Mouse (Mus musculus): Measurements from ENCODE around the gene Gm3854. TPM values are rescaled to one million over a fixed set of nuclear protein-coding genes. Genes with fewer than 3 reads are reported as not detected.
"Not testable (repeated sequence)": the region's sequence is repeated elsewhere in the genome, so short reads cannot be mapped to it uniquely, and the experiment has no call there.

The Gm3854 gene
- 3.2 and 3.3 TPM in 2 replicates for polyA plus RNA-seq (2015; fragmentation: Nextera tagmentation; extraction: Ambion mirVana)

GRCm38 (mm10) chr7:6343501-6344071 lies at the start of gene Gm3854:
Gene Gm3854, plus strand, starts transcription at chr7:6343759.
- H3K4me3 ChIP-seq = peak within 1 kb of the TSS; percentile 63
- no peaks in the 10 kb centered on the region for H3K27me3 ChIP-seq
- H3K9ac ChIP-seq = peak within 1 kb of the TSS; percentile 60
- H3K36me3 ChIP-seq = no peaks in the 10 kb centered on the region
- H3K27ac ChIP-seq = peak within 1 kb of the TSS; percentile 59; the same call in 1 of the 2 replicates
- ATAC-seq (ENCODE audit: low FRiP score, low read depth) = peak; percentile 95
- H3K9me3 ChIP-seq = no peaks in the 10 kb centered on the region
- under 1% methylated on average over 26 of the region's 26 CpGs for WGBS
- peak within 1 kb of the TSS; percentile 61 for H3K4me2 ChIP-seq (replicated peaks)
- no peaks in the 10 kb centered on the region for H3K4me1 ChIP-seq

DNA sequence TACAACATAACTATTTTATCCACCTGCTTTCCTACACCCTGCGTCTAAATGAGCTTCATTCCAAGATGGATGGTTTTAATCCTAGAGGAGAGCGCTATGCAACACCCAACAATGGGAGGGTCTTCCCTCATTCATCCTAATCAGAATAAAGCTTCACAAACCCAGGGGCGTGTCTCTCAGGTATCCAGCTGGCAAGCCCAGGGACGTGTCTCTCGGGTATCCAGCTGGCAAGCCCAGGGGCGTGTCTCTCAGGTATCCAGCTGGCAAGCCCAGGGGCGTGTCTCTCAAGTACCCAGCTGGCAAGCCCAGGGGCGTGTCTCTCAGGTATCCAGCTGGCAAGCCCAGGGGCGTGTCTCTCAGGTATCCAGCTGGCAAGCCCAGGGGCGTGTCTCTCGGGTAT lies 42.8 kb upstream of the Gm3854 start:
- ATAC-seq (ENCODE audit: low FRiP score, low read depth); H3K4me2 ChIP-seq (replicated peaks): not testable (repeated sequence)

GRCm38 (mm10) chr7:6330458-6331232 lies 12.9 kb upstream of the Gm3854 start:
- Histone ChIP-seq H3K27me3 (no peaks in the 10 kb centered on the region), H3K9me3 (0 out of 2 replicates have a peak, but pooled peaks cover 4% of the 10 kb centered on the region), H3K4me1 (peaks cover 12% of the 10 kb centered on the region), H3K4me2 (replicated peaks) (peak overlapping the region; percentile 75), H3K27ac (peak overlapping the region; percentile 84; the same call in 1 of the 2 replicates), H3K36me3 (peaks cover 21% of the 10 kb centered on the region), H3K4me3 (peak overlapping the region; percentile 62), H3K9ac (peak overlapping the region; percentile 84)
- ATAC-seq (ENCODE audit: low FRiP score, low read depth) = peak; percentile 75
- WGBS = 18% methylated on average over 23 of the region's 23 CpGs

More for the DNA sequence above, 42.8 kb upstream of the Gm3854 start:
- H3K27me3 ChIP-seq, H3K4me3 ChIP-seq, H3K4me1 ChIP-seq, H3K9ac ChIP-seq, H3K27ac ChIP-seq, H3K9me3 ChIP-seq: not testable (repeated sequence)
- 72% methylated on average over 11 of the region's 11 CpGs for WGBS
- H3K36me3 ChIP-seq = peaks cover 61% of the 10 kb centered on the region

GRCm38 (mm10) chr7:6331233-6331956 lies 12.2 kb upstream of the Gm3854 start, which contains the start of gene Zfp583:
Gene Zfp583, minus strand, starts transcription at chr7:6331285.
- H3K9ac ChIP-seq = peak within 1 kb of the TSS; percentile 84
- H3K4me1 ChIP-seq = peaks cover 12% of the 10 kb centered on the region
- no peaks in the 10 kb centered on the region for H3K27me3 ChIP-seq
- H3K4me3 ChIP-seq = peak within 1 kb of the TSS; percentile 62
- peaks cover 15% of the 10 kb centered on the region for H3K36me3 ChIP-seq
- 0 out of 2 replicates have a peak, but pooled peaks cover 4% of the 10 kb centered on the region for H3K9me3 ChIP-seq
- peak within 1 kb of the TSS; percentile 84; the same call in 1 of the 2 replicates for H3K27ac ChIP-seq
- peak; percentile 96 for ATAC-seq (ENCODE audit: low FRiP score, low read depth)
- WGBS = 5% methylated on average over 31 of the region's 31 CpGs
- H3K4me2 ChIP-seq (replicated peaks) = peak within 1 kb of the TSS; percentile 75

DNA sequence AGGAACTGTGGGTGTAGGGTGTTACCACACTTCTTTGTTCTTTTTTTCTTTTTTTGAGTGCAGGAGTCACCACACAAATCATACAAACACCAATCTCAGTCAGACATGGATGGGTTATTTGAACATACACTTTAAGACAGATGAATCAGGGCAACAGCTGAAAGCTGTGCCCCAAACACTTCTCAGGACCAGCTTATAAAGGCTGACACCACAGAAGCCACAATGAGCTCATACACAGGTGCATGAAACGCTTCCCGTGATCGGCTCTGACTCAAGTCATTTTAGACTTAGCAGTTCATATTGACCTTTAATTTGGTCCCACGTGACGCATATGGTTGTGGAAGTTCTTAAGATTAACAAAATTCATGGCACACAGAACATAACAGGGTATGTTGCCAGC lies 3.7 kb upstream of the Gm3854 start:
- WGBS = 84% methylated on average over 5 of the region's 5 CpGs
- no peaks in the 10 kb centered on the region for H3K4me1 ChIP-seq
- H3K9me3 ChIP-seq = no peaks in the 10 kb centered on the region
- H3K4me2 ChIP-seq (replicated peaks) = no peak overlapping the region
- H3K9ac ChIP-seq = no peak overlapping the region
- no peaks in the 10 kb centered on the region for H3K27me3 ChIP-seq
- H3K36me3 ChIP-seq = no peaks in the 10 kb centered on the region
- no peak for ATAC-seq (ENCODE audit: low FRiP score, low read depth)
- H3K27ac ChIP-seq = no peak overlapping the region
- H3K4me3 ChIP-seq = no peak overlapping the region

DNA sequence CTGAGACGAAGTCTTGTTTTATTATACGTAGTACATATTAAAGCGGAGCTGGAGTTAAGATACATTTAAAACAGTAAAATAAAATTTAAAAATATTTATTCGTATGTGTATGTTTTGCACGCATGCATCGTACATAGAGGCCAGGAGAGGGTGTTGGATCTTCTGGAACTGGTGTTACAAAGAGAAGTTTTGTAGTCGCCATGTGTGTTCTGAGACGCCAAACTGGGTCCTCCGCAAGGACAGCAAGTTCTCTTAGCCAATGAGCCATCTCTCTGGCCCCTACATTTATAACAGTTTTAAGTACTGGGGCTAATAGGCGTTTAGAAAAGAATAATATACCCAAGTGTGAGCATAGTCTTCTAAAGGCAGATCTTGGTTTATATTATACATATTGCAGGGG lies 565 bp downstream of the Gm3854 start:
- no peak for ATAC-seq (ENCODE audit: low FRiP score, low read depth)
- 31% methylated on average over 10 of the region's 10 CpGs for WGBS
- Histone ChIP-seq H3K36me3 (no peaks in the 10 kb centered on the region), H3K4me3 (peak overlapping the region; percentile 63), H3K27me3 (no peaks in the 10 kb centered on the region), H3K4me2 (replicated peaks) (peak overlapping the region; percentile 61), H3K27ac (no peak overlapping the region), H3K4me1 (no peaks in the 10 kb centered on the region), H3K9ac (peak overlapping the region; percentile 60; the same call in 1 of the 2 replicates), H3K9me3 (no peaks in the 10 kb centered on the region)

- peaks cover 17% of the 10 kb centered on the region for H3K36me3 ChIP-seq
- H3K4me2 ChIP-seq (replicated peaks) = no peak overlapping the region
- H3K9ac ChIP-seq = no peak overlapping the region
- no peaks in the 10 kb centered on the region for H3K27me3 ChIP-seq
- H3K27ac ChIP-seq = no peak overlapping the region
- no peak for ATAC-seq (ENCODE audit: low FRiP score, low read depth)
- no peaks in the 10 kb centered on the region for H3K4me1 ChIP-seq
- 70% methylated on average over 2 of the region's 2 CpGs for WGBS
- H3K9me3 ChIP-seq = no peaks in the 10 kb centered on the region
- H3K4me3 ChIP-seq = no peak overlapping the region
These were observed 14.6 kb downstream of the Gm3854 start for GRCm38 (mm10) chr7:6358121-6358520.

DNA sequence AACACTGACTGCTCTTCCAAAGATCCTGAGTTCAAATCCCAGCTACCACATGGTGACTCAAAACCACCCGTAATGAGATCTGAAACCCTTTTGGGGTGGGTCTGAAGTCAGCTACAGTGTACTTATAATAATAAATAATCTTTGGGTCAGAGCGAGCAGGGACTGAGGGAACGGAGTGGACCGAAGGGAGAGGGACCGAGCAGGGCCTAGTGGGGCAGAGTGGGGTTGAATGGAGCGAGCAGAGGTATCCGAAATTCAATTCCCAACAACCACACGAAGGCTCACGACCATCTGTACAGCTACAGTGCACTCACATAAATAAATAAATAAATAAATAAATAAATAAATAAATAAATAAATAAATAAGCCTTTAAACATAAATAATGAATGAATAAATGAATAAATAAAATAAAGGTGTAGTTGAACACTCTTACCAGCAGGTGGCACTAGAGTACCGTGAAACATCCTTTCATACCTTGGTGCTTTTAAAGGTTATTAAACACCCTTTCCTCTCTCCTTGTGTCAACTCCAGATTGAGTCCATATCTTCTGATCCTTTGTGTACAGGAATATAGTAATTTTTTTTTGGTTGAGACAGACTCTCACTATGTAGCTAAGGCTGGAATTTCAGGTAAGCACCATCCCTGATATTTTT lies 15.5 kb downstream of the Gm3854 start:
- H3K9ac ChIP-seq = no peak overlapping the region
- 54% methylated on average over 10 of the region's 10 CpGs for WGBS
- H3K27me3 ChIP-seq = no peaks in the 10 kb centered on the region
- no peak for ATAC-seq (ENCODE audit: low FRiP score, low read depth)
- no peak overlapping the region for H3K4me3 ChIP-seq
- H3K9me3 ChIP-seq = no peaks in the 10 kb centered on the region
- no peak overlapping the region for H3K4me2 ChIP-seq (replicated peaks)
- H3K36me3 ChIP-seq = peaks cover 8% of the 10 kb centered on the region
- no peak overlapping the region for H3K27ac ChIP-seq
- peaks cover 5% of the 10 kb centered on the region for H3K4me1 ChIP-seq

GRCm38 (mm10) chr7:6360477-6361060 lies 17.0 kb downstream of the Gm3854 start:
- Histone ChIP-seq H3K36me3 (no peaks in the 10 kb centered on the region), H3K27ac (no peak overlapping the region), H3K9ac (no peak overlapping the region), H3K9me3 (no peaks in the 10 kb centered on the region), H3K27me3 (no peaks in the 10 kb centered on the region), H3K4me2 (replicated peaks) (no peak overlapping the region), H3K4me1 (peaks cover 8% of the 10 kb centered on the region), H3K4me3 (no peak overlapping the region)
- no peak for ATAC-seq (ENCODE audit: low FRiP score, low read depth)
- 10% methylated on average over 9 of the region's 9 CpGs for WGBS

DNA sequence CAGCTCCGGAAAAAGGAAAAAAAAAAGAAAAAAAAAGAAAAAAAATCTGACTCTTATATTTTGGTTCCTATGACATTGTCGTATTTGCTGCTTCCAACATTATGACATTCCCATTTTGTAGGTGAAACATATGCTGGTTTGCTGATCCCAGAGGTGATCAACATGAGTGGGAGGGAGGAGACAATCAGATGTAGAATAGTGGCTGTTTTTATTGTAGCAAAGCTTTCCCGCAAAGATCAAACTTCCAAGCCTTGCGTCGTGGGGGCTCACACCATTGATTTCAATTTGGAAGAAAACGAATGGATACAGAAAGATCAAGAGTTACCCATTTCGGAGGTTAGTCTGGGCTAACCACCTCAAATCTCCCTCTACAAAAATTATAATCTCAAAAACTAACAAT lies 18.2 kb downstream of the Gm3854 start:
- Histone ChIP-seq H3K27me3 (no peaks in the 10 kb centered on the region), H3K4me3 (peak overlapping the region; percentile 59), H3K4me1 (peaks cover 8% of the 10 kb centered on the region), H3K9me3 (no peaks in the 10 kb centered on the region), H3K36me3 (no peaks in the 10 kb centered on the region), H3K9ac (peak overlapping the region; percentile 60), H3K27ac (peak overlapping the region; percentile 87), H3K4me2 (replicated peaks) (peak overlapping the region; percentile 76)
- 23% methylated on average over 7 of the region's 7 CpGs for WGBS
- no peak for ATAC-seq (ENCODE audit: low FRiP score, low read depth)

DNA sequence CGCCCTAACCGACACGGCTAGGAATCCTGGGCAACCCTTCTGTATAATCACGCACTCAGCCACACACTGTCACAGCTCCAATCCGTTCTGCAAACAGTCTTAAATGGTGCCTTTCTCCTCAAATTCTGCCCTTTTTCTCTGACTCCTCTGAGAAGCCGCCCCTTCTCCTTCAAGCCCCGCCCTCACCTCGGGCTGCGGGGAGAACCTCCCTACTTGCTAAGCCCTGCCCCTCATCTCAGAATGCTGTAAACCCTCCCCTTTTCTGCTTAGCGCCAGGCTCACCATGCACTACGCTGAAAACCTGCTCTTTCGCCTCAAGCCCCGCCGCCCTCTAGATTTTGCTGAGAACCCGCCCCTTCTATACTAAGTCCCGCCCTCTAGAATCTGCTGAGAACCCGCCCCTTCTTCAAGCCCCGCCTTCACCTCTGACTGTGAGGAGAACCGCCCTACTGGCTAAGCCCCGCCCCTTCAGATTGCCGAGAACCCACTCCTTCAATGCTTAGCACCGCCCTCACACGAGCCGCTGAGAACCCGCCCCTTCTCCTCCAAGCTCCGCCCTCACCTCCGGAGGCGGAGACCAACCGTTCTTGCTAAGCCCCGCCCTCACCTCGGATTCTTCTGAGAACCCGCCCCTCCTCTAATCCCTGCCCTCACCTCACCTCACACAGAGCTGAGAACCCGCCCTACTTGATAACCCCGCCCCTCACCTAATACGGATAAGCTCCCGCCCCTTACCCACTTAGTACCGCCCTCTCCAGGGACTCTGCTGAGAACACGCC lies 18.9 kb downstream of the Gm3854 start:
- 1% methylated on average over 38 of the region's 38 CpGs for WGBS
- H3K4me3 ChIP-seq = peak overlapping the region; percentile 59
- H3K9me3 ChIP-seq = no peaks in the 10 kb centered on the region
- H3K4me2 ChIP-seq (replicated peaks) = peak overlapping the region; percentile 76
- ATAC-seq (ENCODE audit: low FRiP score, low read depth) = peak; percentile 93
- no peaks in the 10 kb centered on the region for H3K27me3 ChIP-seq
- peak overlapping the region; percentile 60 for H3K9ac ChIP-seq
- H3K27ac ChIP-seq = peak overlapping the region; percentile 87
- peaks cover 8% of the 10 kb centered on the region for H3K4me1 ChIP-seq
- no peaks in the 10 kb centered on the region for H3K36me3 ChIP-seq

All from limb, embryonic 13.5 days (tissue).